Mouse (Mus musculus): ENCODE results near the gene Dnm3. TPM values are rescaled to one million over a fixed set of nuclear protein-coding genes. Genes with fewer than 3 reads are reported as not detected.
A peak's percentile ranks its signal among the peaks of the same experiment; 100 is the strongest.

Dnm3 gene
- polyA plus RNA-seq, 1 experiment from 2014 or later, result 12.9 TPM

DNA sequence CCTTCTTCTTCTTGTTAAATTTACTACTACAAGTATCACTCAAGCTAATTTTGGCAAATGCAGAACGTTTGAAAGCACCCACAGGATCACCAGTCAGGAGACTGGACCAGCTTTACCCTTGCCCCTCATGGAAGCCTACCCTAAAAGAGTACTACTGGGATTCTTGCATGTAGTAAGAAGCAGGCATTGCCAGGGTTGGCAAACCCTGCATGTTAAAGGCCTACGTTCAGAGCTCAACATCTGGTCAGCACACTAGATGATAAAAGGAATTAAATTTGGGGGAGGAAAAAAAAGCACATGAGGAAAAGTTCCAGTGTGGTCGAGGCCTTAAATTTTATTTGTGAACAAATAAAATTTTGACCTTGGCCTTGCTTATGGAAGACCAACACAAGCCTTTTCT lies 239.2 kb downstream of the Dnm3 start:
- DNase-seq (ENCODE audit: low spot score) (no peak), ATAC-seq (ENCODE audit: insufficient read depth, low FRiP score, low TSS enrichment) (no peak)
- Histone ChIP-seq H3K4me3 (ENCODE audit: low read depth, low read length) (no peak overlapping the region), H3K4me2 (ENCODE audit: low read depth) (no peak overlapping the region), H3K27ac (ENCODE audit: low read depth, low read length) (no peak overlapping the region), H3K4me1 (ENCODE audit: control insufficient read depth, insufficient read depth, low read length) (no peaks in the 10 kb centered on the region), H3K27me3 (ENCODE audit: control insufficient read depth, insufficient read depth, low read length) (no peaks in the 10 kb centered on the region), H3K9me3 (ENCODE audit: control insufficient read depth, low read length) (no peaks in the 10 kb centered on the region), H3K36me3 (ENCODE audit: control insufficient read depth, insufficient read depth, low read length) (no peaks in the 10 kb centered on the region), H3K9ac (ENCODE audit: low read length) (no peak overlapping the region)
- 58% methylated on average over 3 of the region's 3 CpGs for WGBS

- Histone ChIP-seq H3K9ac (ENCODE audit: low read length) (no peak overlapping the region), H3K27ac (ENCODE audit: low read depth, low read length) (no peak overlapping the region), H3K27me3 (ENCODE audit: control insufficient read depth, insufficient read depth, low read length) (no peaks in the 10 kb centered on the region), H3K4me1 (ENCODE audit: control insufficient read depth, insufficient read depth, low read length) (no peaks in the 10 kb centered on the region), H3K4me3 (ENCODE audit: low read depth, low read length) (no peak overlapping the region), H3K4me2 (ENCODE audit: low read depth) (no peak overlapping the region), H3K36me3 (ENCODE audit: control insufficient read depth, insufficient read depth, low read length) (no peaks in the 10 kb centered on the region), H3K9me3 (ENCODE audit: control insufficient read depth, low read length) (no peaks in the 10 kb centered on the region)
- 90% methylated on average over 7 of the region's 7 CpGs for WGBS
- no peak for DNase-seq (ENCODE audit: low spot score)
- ATAC-seq (ENCODE audit: insufficient read depth, low FRiP score, low TSS enrichment), result no peak
Measured at GRCm38 (mm10) chr1:162236624-162237159, 241.1 kb downstream of the Dnm3 start.

DNA sequence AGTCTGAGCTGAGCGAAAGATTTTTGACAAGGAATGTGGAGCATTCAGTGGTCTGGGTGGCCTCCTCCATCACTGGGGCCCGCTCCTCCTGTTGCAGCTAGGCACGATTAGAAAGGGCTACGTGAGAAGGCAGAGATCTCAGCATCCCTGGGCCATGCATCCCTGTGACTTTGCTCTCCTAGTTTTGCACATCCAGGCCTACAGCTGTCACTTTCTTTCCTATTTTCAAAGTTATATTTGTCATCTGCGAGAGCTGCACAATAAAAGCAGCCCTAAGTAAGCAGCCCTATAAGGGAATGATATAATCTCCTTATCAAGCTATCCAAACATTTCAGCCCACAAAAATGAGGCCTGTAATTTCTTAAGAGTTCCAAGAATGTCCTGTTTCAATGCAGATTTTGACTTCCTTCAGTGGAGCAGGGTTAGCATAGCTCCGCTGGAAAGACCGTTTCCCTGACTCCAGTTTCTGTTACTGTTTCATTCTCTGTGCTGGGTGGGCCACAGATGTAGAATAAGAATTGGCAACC lies 252.2 kb downstream of the Dnm3 start:
- DNase-seq (ENCODE audit: low spot score), result no peak
- Histone ChIP-seq H3K27me3 (ENCODE audit: control insufficient read depth, insufficient read depth, low read length) (no peaks in the 10 kb centered on the region), H3K9me3 (ENCODE audit: control insufficient read depth, low read length) (no peaks in the 10 kb centered on the region), H3K27ac (ENCODE audit: low read depth, low read length) (no peak overlapping the region), H3K4me1 (ENCODE audit: control insufficient read depth, insufficient read depth, low read length) (no peaks in the 10 kb centered on the region), H3K4me3 (ENCODE audit: low read depth, low read length) (no peak overlapping the region), H3K36me3 (ENCODE audit: control insufficient read depth, insufficient read depth, low read length) (no peaks in the 10 kb centered on the region), H3K9ac (ENCODE audit: low read length) (no peak overlapping the region), H3K4me2 (ENCODE audit: low read depth) (no peak overlapping the region)
- no peak for ATAC-seq (ENCODE audit: insufficient read depth, low FRiP score, low TSS enrichment)
- WGBS, result 69% methylated on average over 7 of the region's 7 CpGs

GRCm38 (mm10) chr1:162224817-162225605 lies 252.8 kb downstream of the Dnm3 start:
- Histone ChIP-seq H3K36me3 (ENCODE audit: control insufficient read depth, insufficient read depth, low read length) (no peaks in the 10 kb centered on the region), H3K4me2 (ENCODE audit: low read depth) (no peak overlapping the region), H3K4me1 (ENCODE audit: control insufficient read depth, insufficient read depth, low read length) (no peaks in the 10 kb centered on the region), H3K27me3 (ENCODE audit: control insufficient read depth, insufficient read depth, low read length) (no peaks in the 10 kb centered on the region), H3K27ac (ENCODE audit: low read depth, low read length) (no peak overlapping the region), H3K9ac (ENCODE audit: low read length) (no peak overlapping the region), H3K9me3 (ENCODE audit: control insufficient read depth, low read length) (no peaks in the 10 kb centered on the region), H3K4me3 (ENCODE audit: low read depth, low read length) (no peak overlapping the region)
- ATAC-seq (ENCODE audit: insufficient read depth, low FRiP score, low TSS enrichment), result no peak
- DNase-seq (ENCODE audit: low spot score), result no peak
- 70% methylated on average over 10 of the region's 10 CpGs for WGBS

DNA sequence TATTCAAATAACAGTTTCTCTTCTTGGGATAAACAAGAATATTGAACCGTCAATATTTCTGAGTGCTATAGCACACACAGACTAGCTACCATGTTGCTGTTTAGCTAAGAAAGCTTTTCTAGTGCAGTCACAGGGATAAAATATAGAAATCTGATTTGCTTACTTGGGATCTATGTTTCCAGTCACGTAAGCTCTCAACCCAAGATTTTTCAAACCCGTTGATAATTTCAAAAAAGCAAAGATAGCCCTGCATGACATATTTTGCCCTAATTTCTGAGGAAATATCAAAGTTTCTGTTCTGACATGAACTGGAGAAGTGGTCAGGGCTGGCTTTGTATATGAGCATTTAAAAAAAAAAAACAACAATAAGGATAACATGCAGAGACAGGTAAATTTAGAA lies 253.8 kb downstream of the Dnm3 start:
- Histone ChIP-seq H3K4me3 (ENCODE audit: low read depth, low read length) (no peak overlapping the region), H3K27me3 (ENCODE audit: control insufficient read depth, insufficient read depth, low read length) (no peaks in the 10 kb centered on the region), H3K27ac (ENCODE audit: low read depth, low read length) (no peak overlapping the region), H3K9ac (ENCODE audit: low read length) (no peak overlapping the region), H3K36me3 (ENCODE audit: control insufficient read depth, insufficient read depth, low read length) (no peaks in the 10 kb centered on the region), H3K4me2 (ENCODE audit: low read depth) (no peak overlapping the region), H3K9me3 (ENCODE audit: control insufficient read depth, low read length) (no peaks in the 10 kb centered on the region), H3K4me1 (ENCODE audit: control insufficient read depth, insufficient read depth, low read length) (no peaks in the 10 kb centered on the region)
- ATAC-seq (ENCODE audit: insufficient read depth, low FRiP score, low TSS enrichment) (no peak), DNase-seq (ENCODE audit: low spot score) (no peak)
- WGBS, result 83% methylated on average over 3 of the region's 3 CpGs

GRCm38 (mm10) chr1:162223258-162223940 lies 254.4 kb downstream of the Dnm3 start:
- WGBS, result 71% methylated on average over 8 of the region's 8 CpGs
- H3K9ac ChIP-seq (ENCODE audit: low read length), result peak overlapping the region; percentile 30; the same call in 1 of the 2 replicates
- H3K36me3 ChIP-seq (ENCODE audit: control insufficient read depth, insufficient read depth, low read length), result no peaks in the 10 kb centered on the region
- no peak overlapping the region for H3K4me2 ChIP-seq (ENCODE audit: low read depth)
- no peaks in the 10 kb centered on the region for H3K9me3 ChIP-seq (ENCODE audit: control insufficient read depth, low read length)
- DNase-seq (ENCODE audit: low spot score) (no peak), ATAC-seq (ENCODE audit: insufficient read depth, low FRiP score, low TSS enrichment) (no peak)
- H3K4me1 ChIP-seq (ENCODE audit: control insufficient read depth, insufficient read depth, low read length), result no peaks in the 10 kb centered on the region
- no peaks in the 10 kb centered on the region for H3K27me3 ChIP-seq (ENCODE audit: control insufficient read depth, insufficient read depth, low read length)
- H3K4me3 ChIP-seq (ENCODE audit: low read depth, low read length), result no peak overlapping the region
- H3K27ac ChIP-seq (ENCODE audit: low read depth, low read length), result peak overlapping the region; percentile 1; the same call in 1 of the 2 replicates

DNA sequence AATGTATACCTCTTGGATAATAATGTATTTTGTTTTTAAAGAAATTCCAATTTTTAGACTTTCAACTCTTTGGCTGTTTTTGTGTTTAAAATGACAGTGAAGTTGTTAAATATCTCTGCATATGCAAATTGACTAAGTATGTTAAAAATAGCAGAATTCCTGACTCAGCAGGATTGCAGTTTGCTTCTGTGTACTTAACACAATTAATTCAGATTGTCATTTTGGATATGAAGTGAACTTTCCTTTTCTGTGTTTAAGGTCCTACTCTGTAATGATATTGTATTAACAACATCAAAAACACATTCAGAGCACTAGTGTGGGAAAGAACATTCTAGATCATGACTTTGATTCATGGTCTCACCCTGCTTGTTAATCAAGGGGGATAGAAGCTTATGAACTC lies 255.5 kb downstream of the Dnm3 start:
- Histone ChIP-seq H3K9me3 (ENCODE audit: control insufficient read depth, low read length) (no peaks in the 10 kb centered on the region), H3K9ac (ENCODE audit: low read length) (no peak overlapping the region), H3K27ac (ENCODE audit: low read depth, low read length) (0 out of 2 replicates have a peak overlapping the region, but pooled peaks have one; percentile 53), H3K4me2 (ENCODE audit: low read depth) (no peak overlapping the region), H3K4me1 (ENCODE audit: control insufficient read depth, insufficient read depth, low read length) (no peaks in the 10 kb centered on the region), H3K27me3 (ENCODE audit: control insufficient read depth, insufficient read depth, low read length) (no peaks in the 10 kb centered on the region), H3K4me3 (ENCODE audit: low read depth, low read length) (no peak overlapping the region), H3K36me3 (ENCODE audit: control insufficient read depth, insufficient read depth, low read length) (no peaks in the 10 kb centered on the region)
- ATAC-seq (ENCODE audit: insufficient read depth, low FRiP score, low TSS enrichment) (no peak), DNase-seq (ENCODE audit: low spot score) (no peak)

GRCm38 (mm10) chr1:162221801-162222301 lies 256.0 kb downstream of the Dnm3 start:
- 0 out of 2 replicates have a peak overlapping the region, but pooled peaks have one; percentile 4 for H3K4me3 ChIP-seq (ENCODE audit: low read depth, low read length)
- DNase-seq (ENCODE audit: low spot score), result no peak
- H3K36me3 ChIP-seq (ENCODE audit: control insufficient read depth, insufficient read depth, low read length), result no peaks in the 10 kb centered on the region
- no peaks in the 10 kb centered on the region for H3K4me1 ChIP-seq (ENCODE audit: control insufficient read depth, insufficient read depth, low read length)
- peak overlapping the region; percentile 73; the same call in 1 of the 2 replicates for H3K27ac ChIP-seq (ENCODE audit: low read depth, low read length)
- no peak for ATAC-seq (ENCODE audit: insufficient read depth, low FRiP score, low TSS enrichment)
- 62% methylated on average over 4 of the region's 4 CpGs for WGBS
- no peaks in the 10 kb centered on the region for H3K27me3 ChIP-seq (ENCODE audit: control insufficient read depth, insufficient read depth, low read length)
- H3K4me2 ChIP-seq (ENCODE audit: low read depth), result peak overlapping the region; percentile 17; the same call in 1 of the 2 replicates
- no peak overlapping the region for H3K9ac ChIP-seq (ENCODE audit: low read length)
- no peaks in the 10 kb centered on the region for H3K9me3 ChIP-seq (ENCODE audit: control insufficient read depth, low read length)
